Mouse (Mus musculus): ENCODE data around the gene Atrnl1. TPM values are rescaled to one million over a fixed set of nuclear protein-coding genes. Genes with fewer than 3 reads are reported as not detected.

Atrnl1 gene
- total RNA-seq, 1 experiment, result 6.7 TPM

DNA sequence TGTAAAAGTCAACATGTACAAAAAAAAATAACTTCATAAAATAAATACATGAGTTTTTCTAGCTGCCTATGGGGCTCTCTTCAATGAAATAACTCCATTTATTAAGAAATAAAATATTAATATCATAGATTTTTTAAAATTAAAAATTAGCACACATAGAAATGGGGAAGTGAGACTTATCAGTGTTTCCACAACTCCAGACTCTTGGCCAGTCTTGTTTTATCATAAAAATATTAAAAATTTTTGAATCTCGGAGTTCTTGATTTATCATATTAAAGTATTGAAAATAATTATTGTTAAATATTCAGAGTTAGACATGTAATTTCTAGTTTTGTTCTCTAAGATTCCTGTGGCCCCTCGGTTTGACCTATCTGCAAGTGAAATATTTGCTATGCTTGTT, 337.7 kb downstream of the Atrnl1 start:
- H3K27ac ChIP-seq (ENCODE audit: insufficient read depth, low read depth, low read length, poor library complexity, severe bottlenecking), result no peak overlapping the region
- in situ Hi-C loops (cut with MboI; ENCODE audit: low sequenced_read_pairs in 2 of 2, unreplicated experiment in 2 of 2), result no loop called here
- no peak overlapping the region for H3K9ac ChIP-seq (ENCODE audit: insufficient read depth, low read depth, low read length, poor library complexity, severe bottlenecking)
- no peaks in the 10 kb centered on the region for H3K4me1 ChIP-seq (ENCODE audit: control insufficient read depth in 2 of 2, insufficient read depth in 2 of 2, low read length in 2 of 2, poor library complexity in 1 of 2)
- H3K9me3 ChIP-seq (ENCODE audit: control insufficient read depth, insufficient read depth, low read depth, low read length), result no peaks in the 10 kb centered on the region
- H3K4me3 ChIP-seq (ENCODE audit: insufficient read depth in 1 of 2, low read depth in 1 of 2, low read length in 2 of 2, poor library complexity in 1 of 2, severe bottlenecking in 1 of 2), result no peak overlapping the region
- DNase-seq (ENCODE audit: low read depth, low spot score), result no peak
- TF ChIP-seq CHD2 (IDR thresholded peaks at IDR 0.05; ENCODE audit: low read depth, low read length) (no peak), HCFC1 (IDR thresholded peaks at IDR 0.05; ENCODE audit: borderline replicate concordance, insufficient read depth, low read length) (no peak), MAFK (IDR thresholded peaks at IDR 0.05; ENCODE audit: insufficient read depth, low read depth, low read length) (no peak), ZC3H11A (IDR thresholded peaks at IDR 0.05; ENCODE audit: borderline replicate concordance, low read depth, low read length) (no peak), ZNF384 (IDR thresholded peaks at IDR 0.05; ENCODE audit: low read depth, low read length) (no peak)
- H3K36me3 ChIP-seq (ENCODE audit: control insufficient read depth, insufficient read depth, low read length, poor library complexity, severe bottlenecking), result no peaks in the 10 kb centered on the region

DNA sequence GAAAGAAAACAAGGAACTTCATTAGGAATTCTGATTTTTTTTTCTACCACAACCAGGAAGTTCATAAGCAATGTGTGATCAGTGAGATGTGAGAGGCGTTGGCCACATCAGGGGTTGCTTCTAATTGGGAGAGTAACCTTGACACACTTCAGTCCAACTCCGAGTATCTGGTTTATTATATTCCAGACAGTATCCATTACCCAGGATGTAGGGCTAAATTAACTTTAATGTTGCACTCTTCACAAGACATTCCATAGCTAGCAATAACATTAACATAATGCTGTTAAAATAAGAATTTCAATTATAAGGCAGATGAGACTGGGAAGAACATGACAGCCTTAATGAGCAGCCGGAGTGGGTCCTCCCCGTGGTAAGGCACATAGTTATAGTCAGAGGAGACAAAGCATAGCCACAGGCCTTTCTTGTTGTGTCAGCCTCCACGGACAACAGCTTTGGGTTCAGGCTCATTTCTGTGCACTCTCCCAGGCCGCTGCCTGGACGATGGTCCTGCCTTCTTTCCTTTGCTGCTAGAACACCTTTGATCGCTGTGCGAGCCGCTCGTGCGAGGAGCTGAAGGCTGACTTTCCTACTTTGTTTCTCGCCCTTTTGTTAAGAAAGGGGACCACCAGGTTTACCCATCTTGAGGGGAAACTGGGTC, 338.6 kb downstream of the Atrnl1 start:
- no peak overlapping the region for H3K4me3 ChIP-seq (ENCODE audit: insufficient read depth in 1 of 2, low read depth in 1 of 2, low read length in 2 of 2, poor library complexity in 1 of 2, severe bottlenecking in 1 of 2)
- in situ Hi-C loops (cut with MboI; ENCODE audit: low sequenced_read_pairs in 2 of 2, unreplicated experiment in 2 of 2), result no loop called here
- no peak overlapping the region for H3K9ac ChIP-seq (ENCODE audit: insufficient read depth, low read depth, low read length, poor library complexity, severe bottlenecking)
- no peak overlapping the region for H3K27ac ChIP-seq (ENCODE audit: insufficient read depth, low read depth, low read length, poor library complexity, severe bottlenecking)
- TF ChIP-seq HCFC1 (IDR thresholded peaks at IDR 0.05; ENCODE audit: borderline replicate concordance, insufficient read depth, low read length), result no peak
- TF ChIP-seq ZC3H11A (IDR thresholded peaks at IDR 0.05; ENCODE audit: borderline replicate concordance, low read depth, low read length), result no peak
- no peak for TF ChIP-seq ZNF384 (IDR thresholded peaks at IDR 0.05; ENCODE audit: low read depth, low read length)
- TF ChIP-seq MAFK (IDR thresholded peaks at IDR 0.05; ENCODE audit: insufficient read depth, low read depth, low read length), result no peak
- no peak for TF ChIP-seq CHD2 (IDR thresholded peaks at IDR 0.05; ENCODE audit: low read depth, low read length)
- no peaks in the 10 kb centered on the region for H3K4me1 ChIP-seq (ENCODE audit: control insufficient read depth in 2 of 2, insufficient read depth in 2 of 2, low read length in 2 of 2, poor library complexity in 1 of 2)
- H3K9me3 ChIP-seq (ENCODE audit: control insufficient read depth, insufficient read depth, low read depth, low read length), result no peaks in the 10 kb centered on the region
- DNase-seq (ENCODE audit: low read depth, low spot score), result no peak
- H3K36me3 ChIP-seq (ENCODE audit: control insufficient read depth, insufficient read depth, low read length, poor library complexity, severe bottlenecking), result no peaks in the 10 kb centered on the region

DNA sequence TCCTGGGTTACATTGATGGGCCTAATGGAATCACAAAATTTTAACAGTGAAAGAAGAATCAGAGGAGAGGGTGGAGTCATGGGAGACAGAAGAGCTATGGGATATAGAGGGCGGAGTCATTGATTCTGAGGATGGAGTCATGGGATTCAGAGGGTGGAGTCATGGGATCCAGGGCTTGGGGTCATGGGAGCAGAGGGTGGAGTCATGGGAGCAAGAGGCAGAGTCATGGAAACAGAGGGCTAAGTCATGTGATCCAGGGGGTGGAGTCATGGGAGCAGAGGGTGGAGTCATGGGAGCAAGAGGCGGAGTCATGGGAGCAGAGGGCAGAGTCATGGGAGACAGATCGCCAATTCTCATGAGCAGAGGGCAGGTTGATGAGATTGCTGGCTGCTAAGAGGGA, 343.3 kb downstream of the Atrnl1 start:
- TF ChIP-seq MAFK (IDR thresholded peaks at IDR 0.05; ENCODE audit: insufficient read depth, low read depth, low read length) (no peak), ZNF384 (IDR thresholded peaks at IDR 0.05; ENCODE audit: low read depth, low read length) (no peak), HCFC1 (IDR thresholded peaks at IDR 0.05; ENCODE audit: borderline replicate concordance, insufficient read depth, low read length) (no peak), ZC3H11A (IDR thresholded peaks at IDR 0.05; ENCODE audit: borderline replicate concordance, low read depth, low read length) (no peak), CHD2 (IDR thresholded peaks at IDR 0.05; ENCODE audit: low read depth, low read length) (no peak)
- Histone ChIP-seq H3K27ac (ENCODE audit: insufficient read depth, low read depth, low read length, poor library complexity, severe bottlenecking) (no peak overlapping the region), H3K36me3 (ENCODE audit: control insufficient read depth, insufficient read depth, low read length, poor library complexity, severe bottlenecking) (no peaks in the 10 kb centered on the region), H3K4me3 (ENCODE audit: insufficient read depth in 1 of 2, low read depth in 1 of 2, low read length in 2 of 2, poor library complexity in 1 of 2, severe bottlenecking in 1 of 2) (no peak overlapping the region), H3K9ac (ENCODE audit: insufficient read depth, low read depth, low read length, poor library complexity, severe bottlenecking) (no peak overlapping the region), H3K4me1 (ENCODE audit: control insufficient read depth in 2 of 2, insufficient read depth in 2 of 2, low read length in 2 of 2, poor library complexity in 1 of 2) (peaks cover 0 to 3% of the 10 kb centered on the region in 2 experiments; a peak in 1 of 4 replicates), H3K9me3 (ENCODE audit: control insufficient read depth, insufficient read depth, low read depth, low read length) (no peaks in the 10 kb centered on the region; the same call in 1 of the 2 replicates)
- peak; percentile 33 for DNase-seq (ENCODE audit: low read depth, low spot score)
- in situ Hi-C loops (cut with MboI; ENCODE audit: low sequenced_read_pairs in 2 of 2, unreplicated experiment in 2 of 2), result no loop called here

DNA sequence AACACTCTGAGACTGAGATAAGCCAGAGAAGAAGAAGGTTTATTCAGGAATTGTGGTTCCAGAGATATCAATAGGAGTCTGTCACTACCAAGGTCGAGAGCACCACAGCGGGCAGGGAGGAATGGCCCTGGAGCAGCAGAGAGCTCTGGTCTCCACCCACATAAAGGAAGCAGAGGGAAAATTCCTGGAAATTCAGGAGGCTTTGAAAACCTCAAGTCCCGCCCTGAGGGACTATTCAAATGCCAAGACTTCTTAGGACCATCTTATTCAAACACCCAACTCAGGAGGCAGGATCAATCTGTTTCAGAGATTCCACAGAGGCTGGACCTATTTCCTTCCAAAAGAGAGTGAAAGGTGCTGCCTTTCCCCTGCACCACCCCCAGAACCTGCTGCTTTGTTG, 345.6 kb downstream of the Atrnl1 start:
- in situ Hi-C loops (cut with MboI; ENCODE audit: low sequenced_read_pairs in 2 of 2, unreplicated experiment in 2 of 2), result no loop called here

More for the DNA sequence above, 345.6 kb downstream of the Atrnl1 start:
- Histone ChIP-seq H3K9ac (ENCODE audit: insufficient read depth, low read depth, low read length, poor library complexity, severe bottlenecking) (no peak overlapping the region), H3K4me3 (ENCODE audit: insufficient read depth in 1 of 2, low read depth in 1 of 2, low read length in 2 of 2, poor library complexity in 1 of 2, severe bottlenecking in 1 of 2) (no peak overlapping the region), H3K4me1 (ENCODE audit: control insufficient read depth in 2 of 2, insufficient read depth in 2 of 2, low read length in 2 of 2, poor library complexity in 1 of 2) (peaks cover 0 to 3% of the 10 kb centered on the region in 2 experiments; a peak in 1 of 4 replicates), H3K9me3 (ENCODE audit: control insufficient read depth, insufficient read depth, low read depth, low read length) (no peaks in the 10 kb centered on the region; the same call in 1 of the 2 replicates), H3K36me3 (ENCODE audit: control insufficient read depth, insufficient read depth, low read length, poor library complexity, severe bottlenecking) (no peaks in the 10 kb centered on the region), H3K27ac (ENCODE audit: insufficient read depth, low read depth, low read length, poor library complexity, severe bottlenecking) (peak overlapping the region; percentile 56; the same call in 1 of the 2 replicates)
- DNase-seq (ENCODE audit: low read depth, low spot score), result peak; percentile 56
- TF ChIP-seq CHD2 (IDR thresholded peaks at IDR 0.05; ENCODE audit: low read depth, low read length), result no peak
- no peak for TF ChIP-seq MAFK (IDR thresholded peaks at IDR 0.05; ENCODE audit: insufficient read depth, low read depth, low read length)
- no peak for TF ChIP-seq HCFC1 (IDR thresholded peaks at IDR 0.05; ENCODE audit: borderline replicate concordance, insufficient read depth, low read length)
